Mouse (Mus musculus): ENCODE results near the gene Slc15a1.

Slc15a1 gene

GRCm38 (mm10) chr14:121504781-121505484 lies at the start of gene Slc15a1:
Gene Slc15a1, minus strand, starts transcription at chr14:121505252.
- no peak for ATAC-seq (ENCODE audit: low TSS enrichment)

GRCm38 (mm10) chr14:121553785-121554184 lies 48.7 kb upstream of the Slc15a1 start:
- no peak for ATAC-seq (ENCODE audit: low TSS enrichment)

- ATAC-seq (ENCODE audit: low TSS enrichment) = no peak
Observed at GRCm38 (mm10) chr14:121552586-121552985, 47.5 kb upstream of the Slc15a1 start.

GRCm38 (mm10) chr14:121549834-121550233 lies 44.8 kb upstream of the Slc15a1 start:
- ATAC-seq (ENCODE audit: low TSS enrichment) = no peak

- no peak for ATAC-seq (ENCODE audit: low TSS enrichment)
Observed at GRCm38 (mm10) chr14:121547745-121548144, 42.7 kb upstream of the Slc15a1 start.

GRCm38 (mm10) chr14:121546621-121547020 lies 41.6 kb upstream of the Slc15a1 start:
- no peak for ATAC-seq (ENCODE audit: low TSS enrichment)

GRCm38 (mm10) chr14:121545551-121546331 lies 40.7 kb upstream of the Slc15a1 start:
- ATAC-seq (ENCODE audit: low TSS enrichment) = no peak

GRCm38 (mm10) chr14:121541262-121541661 lies 36.2 kb upstream of the Slc15a1 start:
- no peak for ATAC-seq (ENCODE audit: low TSS enrichment)

- no peak for ATAC-seq (ENCODE audit: low TSS enrichment)
Observed at GRCm38 (mm10) chr14:121534501-121534900, 29.4 kb upstream of the Slc15a1 start.

GRCm38 (mm10) chr14:121530853-121531252 lies 25.8 kb upstream of the Slc15a1 start:
- no peak for ATAC-seq (ENCODE audit: low TSS enrichment)

GRCm38 (mm10) chr14:121527883-121528282 lies 22.8 kb upstream of the Slc15a1 start:
- no peak for ATAC-seq (ENCODE audit: low TSS enrichment)

GRCm38 (mm10) chr14:121527201-121527600 lies 22.1 kb upstream of the Slc15a1 start:
- no peak for ATAC-seq (ENCODE audit: low TSS enrichment)

- no peak for ATAC-seq (ENCODE audit: low TSS enrichment)
Observed at GRCm38 (mm10) chr14:121521709-121522108, 16.7 kb upstream of the Slc15a1 start.

GRCm38 (mm10) chr14:121516881-121517280 lies 11.8 kb upstream of the Slc15a1 start:
- ATAC-seq (ENCODE audit: low TSS enrichment) = no peak

GRCm38 (mm10) chr14:121508929-121509328 lies 3.9 kb upstream of the Slc15a1 start:
- ATAC-seq (ENCODE audit: low TSS enrichment) = no peak

GRCm38 (mm10) chr14:121506336-121506735 lies 1.3 kb upstream of the Slc15a1 start:
- ATAC-seq (ENCODE audit: low TSS enrichment) = no peak

GRCm38 (mm10) chr14:121505485-121505860 lies 421 bp upstream of the Slc15a1 start:
- no peak for ATAC-seq (ENCODE audit: low TSS enrichment)

GRCm38 (mm10) chr14:121500577-121500976 lies 4.5 kb downstream of the Slc15a1 start:
- 0 out of 2 replicates have a peak, but pooled peaks have one; percentile 27 for ATAC-seq (ENCODE audit: low TSS enrichment)

- no peak for ATAC-seq (ENCODE audit: low TSS enrichment)
Observed at GRCm38 (mm10) chr14:121499769-121500168, 5.3 kb downstream of the Slc15a1 start.

GRCm38 (mm10) chr14:121497800-121498199 lies 7.3 kb downstream of the Slc15a1 start:
- no peak for ATAC-seq (ENCODE audit: low TSS enrichment)

- no peak for ATAC-seq (ENCODE audit: low TSS enrichment)
Observed at GRCm38 (mm10) chr14:121495741-121496140, 9.3 kb downstream of the Slc15a1 start.

GRCm38 (mm10) chr14:121495120-121495519 lies 9.9 kb downstream of the Slc15a1 start:
- no peak for ATAC-seq (ENCODE audit: low TSS enrichment)

- ATAC-seq (ENCODE audit: low TSS enrichment) = no peak
Observed at GRCm38 (mm10) chr14:121494238-121494637, 10.8 kb downstream of the Slc15a1 start.
